In genomic region chr1:160351880-160352234, GRCm38 (mm10) we compare ENCODE assay signal across 8 mouse cellular contexts.
A peak's percentile ranks its signal among the peaks of the same experiment; 100 is the strongest.
DNase-seq lines count a peak whose midpoint lies in the region; ATAC-seq lines count a peak whose summit lies in the region.

No protein-coding gene starts in this region.

- H3K9me3 ChIP-seq in embryonic facial prominence, embryonic 12.5 days: no peaks in the 10 kb centered on the region
- H3K9me3 ChIP-seq in heart, embryonic 12.5 days (replicated peaks): no peaks in the 10 kb centered on the region
- H3K9me3 ChIP-seq in neural tube, embryonic 11.5 days (ENCODE audit: control insufficient read depth, low read length): no peaks in the 10 kb centered on the region

- peak overlapping the region; percentile 40 for H3K4me3 ChIP-seq in embryonic facial prominence, embryonic 12.5 days
- peak overlapping the region; percentile 45 for H3K4me3 ChIP-seq in heart, embryonic 12.5 days
- H3K4me3 ChIP-seq in neural tube, embryonic 11.5 days (ENCODE audit: low read depth, low read length): peak overlapping the region; percentile 27

- peaks cover 6% of the 10 kb centered on the region; the same call in 1 of the 2 replicates for H3K4me1 ChIP-seq in embryonic facial prominence, embryonic 12.5 days
- peaks cover 10% of the 10 kb centered on the region for H3K4me1 ChIP-seq in heart, embryonic 12.5 days (replicated peaks)
- H3K4me1 ChIP-seq in neural tube, embryonic 11.5 days (ENCODE audit: control insufficient read depth, insufficient read depth, low read length): peaks cover 5% of the 10 kb centered on the region; the same call in 1 of the 2 replicates

- DNase-seq in urinary bladder, postnatal 14 days (ENCODE audit: low spot score): peak; percentile 23
- no peak for DNase-seq in urinary bladder, adult 2 months (ENCODE audit: low spot score)
- peak; percentile 60 for DNase-seq in kidney, postnatal 10 days
- DNase-seq in liver: peak; percentile 21
- DNase-seq in neural tube, embryonic 11.5 days (ENCODE audit: low spot score): peak; percentile 76

- peak overlapping the region; percentile 40 for H3K9ac ChIP-seq in embryonic facial prominence, embryonic 12.5 days
- H3K9ac ChIP-seq in heart, embryonic 12.5 days: peak overlapping the region; percentile 51
- peak overlapping the region; percentile 44 for H3K9ac ChIP-seq in neural tube, embryonic 11.5 days (ENCODE audit: low read length)

- no peaks in the 10 kb centered on the region for H3K36me3 ChIP-seq in embryonic facial prominence, embryonic 12.5 days
- H3K36me3 ChIP-seq in heart, embryonic 12.5 days: no peaks in the 10 kb centered on the region
- H3K36me3 ChIP-seq in neural tube, embryonic 11.5 days (ENCODE audit: control insufficient read depth, insufficient read depth, low read length): no peaks in the 10 kb centered on the region

- peak; percentile 79 for ATAC-seq in embryonic facial prominence, embryonic 12.5 days (ENCODE audit: insufficient number of reproducible peaks, insufficient read depth, low FRiP score, low TSS enrichment)
- ATAC-seq in heart, embryonic 12.5 days (ENCODE audit: insufficient number of reproducible peaks, low FRiP score): peak; percentile 57; the same call in 1 of the 2 replicates
- peak; percentile 92 for ATAC-seq in neural tube, embryonic 11.5 days (ENCODE audit: insufficient read depth, low FRiP score, low TSS enrichment)
- no peak for ATAC-seq in monocyte, adult 5-6 weeks (replicated peaks; ENCODE audit: insufficient number of reproducible peaks, low FRiP score, low TSS enrichment, poor library complexity, severe bottlenecking)

- H3K27me3 ChIP-seq in embryonic facial prominence, embryonic 12.5 days: no peaks in the 10 kb centered on the region
- no peaks in the 10 kb centered on the region for H3K27me3 ChIP-seq in heart, embryonic 12.5 days (replicated peaks)
- H3K27me3 ChIP-seq in neural tube, embryonic 11.5 days (ENCODE audit: control insufficient read depth, insufficient read depth, low read length): no peaks in the 10 kb centered on the region

- 0 out of 2 replicates have a peak overlapping the region, but pooled peaks have one; percentile 9 for H3K27ac ChIP-seq in embryonic facial prominence, embryonic 12.5 days
- peak overlapping the region; percentile 52 for H3K27ac ChIP-seq in heart, embryonic 12.5 days (ENCODE audit: poor library complexity, severe bottlenecking)
- peak overlapping the region; percentile 62 for H3K27ac ChIP-seq in neural tube, embryonic 11.5 days (ENCODE audit: low read depth, low read length)

- WGBS in embryonic facial prominence, embryonic 12.5 days: 2% methylated on average over 10 of the region's 10 CpGs
- under 1% methylated on average over 10 of the region's 10 CpGs for WGBS in heart, embryonic 12.5 days
- WGBS in neural tube, embryonic 11.5 days: 0% methylated on average over 10 of the region's 10 CpGs

- peak overlapping the region; percentile 77 for H3K4me2 ChIP-seq in embryonic facial prominence, embryonic 12.5 days (replicated peaks)
- peak overlapping the region; percentile 76 for H3K4me2 ChIP-seq in heart, embryonic 12.5 days
- peak overlapping the region; percentile 50 for H3K4me2 ChIP-seq in neural tube, embryonic 11.5 days (ENCODE audit: low read depth)

Comparison
In these comparisons a context has a peak if more than half of its experiments do, and no peak if none do; other contexts are left out.
1. H3K27ac ChIP-seq: peak in every context shown above with its lines; median percentile 62 in neural tube, embryonic 11.5 days; 52 in heart, embryonic 12.5 days; 9 in embryonic facial prominence, embryonic 12.5 days.